In genomic region chr6:99742866-99743265, GRCm38 (mm10) we compare ENCODE assay signal across 19 mouse cellular contexts. TPM values are rescaled to one million over a fixed set of nuclear protein-coding genes. Genes with fewer than 3 reads are reported as not detected.
DNase-seq lines count a peak whose midpoint lies in the region; ATAC-seq and TF ChIP-seq lines count a peak whose summit lies in the region.
"Had no signal": no experiment of that assay in that cellular context is flagged by ENCODE, and none has a peak within 500 bp of the region (broad histone marks: within the 10 kb centered on the region; RNA-seq: fewer than 3 reads in every experiment).

No protein-coding gene starts in this region.

- H3K4me1 ChIP-seq in forebrain, embryonic 15.5 days: 0 out of 2 replicates have a peak, but pooled peaks cover 2% of the 10 kb centered on the region
- H3K4me1 ChIP-seq in forebrain, embryonic 10.5 days: no peaks in the 10 kb centered on the region
- no peaks in the 10 kb centered on the region for H3K4me1 ChIP-seq in midbrain, postnatal 0 days (ENCODE audit: insufficient read depth, low read length)
- H3K4me1 ChIP-seq in midbrain, embryonic 10.5 days: no peaks in the 10 kb centered on the region
- H3K4me1 ChIP-seq: embryonic facial prominence, embryonic 15.5 days; limb, embryonic 10.5 days; liver, embryonic 13.5 days had no signal

- H3K36me3 ChIP-seq in forebrain, embryonic 15.5 days: no peaks in the 10 kb centered on the region
- no peaks in the 10 kb centered on the region for H3K36me3 ChIP-seq in forebrain, embryonic 10.5 days (replicated peaks)
- no peaks in the 10 kb centered on the region for H3K36me3 ChIP-seq in midbrain, postnatal 0 days (ENCODE audit: insufficient read depth, low read length)
- no peaks in the 10 kb centered on the region for H3K36me3 ChIP-seq in midbrain, embryonic 10.5 days
- H3K36me3 ChIP-seq: embryonic facial prominence, embryonic 15.5 days; limb, embryonic 10.5 days; liver, embryonic 13.5 days; neural tube, embryonic 15.5 days had no signal

- H3K4me3 ChIP-seq in forebrain, embryonic 15.5 days: no peak overlapping the region
- no peak overlapping the region for H3K4me3 ChIP-seq in forebrain, embryonic 10.5 days
- H3K4me3 ChIP-seq in midbrain, postnatal 0 days (ENCODE audit: low read depth, low read length): no peak overlapping the region
- H3K4me3 ChIP-seq in midbrain, embryonic 10.5 days: no peak overlapping the region
- H3K4me3 ChIP-seq: embryonic facial prominence, embryonic 15.5 days; limb, embryonic 10.5 days; liver, embryonic 13.5 days; neural tube, embryonic 15.5 days had no signal

- no peak overlapping the region for H3K27ac ChIP-seq in forebrain, embryonic 15.5 days (replicated peaks)
- H3K27ac ChIP-seq in forebrain, embryonic 10.5 days: no peak overlapping the region
- no peak overlapping the region for H3K27ac ChIP-seq in midbrain, postnatal 0 days (ENCODE audit: low read depth, low read length)
- no peak overlapping the region for H3K27ac ChIP-seq in midbrain, embryonic 10.5 days (replicated peaks)
- H3K27ac ChIP-seq: embryonic facial prominence, embryonic 15.5 days; limb, embryonic 10.5 days; liver, embryonic 13.5 days; neural tube, embryonic 15.5 days had no signal

- H3K9me3 ChIP-seq in forebrain, embryonic 15.5 days: no peaks in the 10 kb centered on the region
- H3K9me3 ChIP-seq in forebrain, embryonic 10.5 days: no peaks in the 10 kb centered on the region
- no peaks in the 10 kb centered on the region for H3K9me3 ChIP-seq in midbrain, postnatal 0 days (ENCODE audit: low read length)
- no peaks in the 10 kb centered on the region for H3K9me3 ChIP-seq in midbrain, embryonic 10.5 days (replicated peaks)
- H3K9me3 ChIP-seq: embryonic facial prominence, embryonic 15.5 days; limb, embryonic 10.5 days; liver, embryonic 13.5 days; neural tube, embryonic 15.5 days had no signal

- H3K4me2 ChIP-seq in forebrain, embryonic 15.5 days (replicated peaks): no peak overlapping the region
- H3K4me2 ChIP-seq in midbrain, postnatal 0 days (ENCODE audit: low read depth, low read length, poor library complexity, severe bottlenecking): no peak overlapping the region
- H3K4me2 ChIP-seq: embryonic facial prominence, embryonic 15.5 days; heart, embryonic 11.5 days; liver, embryonic 13.5 days; neural tube, embryonic 15.5 days had no signal

- WGBS in forebrain, embryonic 15.5 days: 65% methylated on average over 3 of the region's 3 CpGs
- WGBS in forebrain, embryonic 10.5 days: 78% methylated on average over 3 of the region's 3 CpGs
- WGBS in midbrain, postnatal 0 days: 71% methylated on average over 3 of the region's 3 CpGs
- 86% methylated on average over 3 of the region's 3 CpGs for WGBS in midbrain, embryonic 10.5 days

- TF ChIP-seq CTCF in midbrain, postnatal 0 days (IDR thresholded peaks at IDR 0.05): no peak

- DNase-seq in forebrain, embryonic 10.5 days (ENCODE audit: extremely low spot score, low spot score): no peak
- peak; percentile 72 for DNase-seq in midbrain, postnatal 0 days (ENCODE audit: low spot score)
- DNase-seq in midbrain, embryonic 10.5 days (ENCODE audit: low spot score): no peak
- DNase-seq in brain, adult 2 months (ENCODE audit: low read depth, low spot score): peak; percentile 59
- peak; percentile 45 for DNase-seq in telencephalon, adult 2 months (ENCODE audit: low read depth, low spot score)
- DNase-seq in spleen, postnatal 4 days (ENCODE audit: low spot score in 2 of 2): no peak
- DNase-seq: cerebellum, adult 11 months; gastrocnemius, postnatal 36 days; liver, embryonic 13.5 days; retina, postnatal 1 day had no signal

- H3K27me3 ChIP-seq in forebrain, embryonic 15.5 days: no peaks in the 10 kb centered on the region
- H3K27me3 ChIP-seq in forebrain, embryonic 10.5 days (ENCODE audit: poor library complexity, severe bottlenecking): no peaks in the 10 kb centered on the region
- H3K27me3 ChIP-seq in midbrain, postnatal 0 days (ENCODE audit: insufficient read depth, low read length): no peaks in the 10 kb centered on the region
- H3K27me3 ChIP-seq in midbrain, embryonic 10.5 days (ENCODE audit: low read depth, poor library complexity, severe bottlenecking): no peaks in the 10 kb centered on the region
- H3K27me3 ChIP-seq: embryonic facial prominence, embryonic 15.5 days; liver, embryonic 13.5 days; neural tube, embryonic 15.5 days had no signal

- 0 out of 2 replicates have a peak, but pooled peaks have one; percentile 61 for ATAC-seq in forebrain, embryonic 15.5 days (replicated peaks)
- peak; percentile 38; the same call in 1 of the 2 replicates for ATAC-seq in midbrain, postnatal 0 days (ENCODE audit: low FRiP score)

- no peak overlapping the region for H3K9ac ChIP-seq in forebrain, embryonic 15.5 days (replicated peaks)
- no peak overlapping the region for H3K9ac ChIP-seq in midbrain, postnatal 0 days (replicated peaks; ENCODE audit: low read length, poor library complexity, severe bottlenecking)
- H3K9ac ChIP-seq: embryonic facial prominence, embryonic 15.5 days; liver, embryonic 13.5 days; neural tube, embryonic 15.5 days had no signal

RNA-seq across cellular contexts. Expression of gene Prok2, which starts 16.7 kb away (rescaled TPM):
- polyA plus RNA-seq in forebrain, embryonic 15.5 days (2015; fragmentation: Nextera tagmentation; extraction: Ambion mirVana): 2.1 and 2.4 TPM in 2 replicates
- polyA plus RNA-seq in forebrain, embryonic 10.5 days (2016; fragmentation: Nextera tagmentation; extraction: Ambion mirVana): 0.73 and 1.2 TPM in 2 replicates
- total RNA-seq in midbrain, postnatal 0 days (2014; rRNA removed): 0.27 TPM in 1 of 2 replicates, not detected in the other
- 0.82 and 1.3 TPM in 2 replicates for polyA plus RNA-seq in midbrain, postnatal 0 days (2015; fragmentation: Nextera tagmentation; extraction: Ambion mirVana)
- polyA plus RNA-seq in midbrain, embryonic 10.5 days (2016; fragmentation: Nextera tagmentation; extraction: Ambion mirVana): not detected in 2 replicates
- total RNA-seq: gastrocnemius, postnatal 36 days; heart, postnatal 25 days; megakaryocyte progenitor cell, adult 5-6 weeks had no signal
- polyA plus RNA-seq: heart, embryonic 11.5 days; intestine, embryonic 14.5 days; limb, embryonic 10.5 days; liver, embryonic 13.5 days; spleen, adult 2 months had no signal

RNA-seq across cellular contexts. Expression of gene Gpr27, which starts 50.4 kb away (rescaled TPM):
- 22.5 and 24.2 TPM in 2 replicates for polyA plus RNA-seq in forebrain, embryonic 15.5 days (2015; fragmentation: Nextera tagmentation; extraction: Ambion mirVana)
- 1.3 and 1.5 TPM in 2 replicates for polyA plus RNA-seq in forebrain, embryonic 10.5 days (2016; fragmentation: Nextera tagmentation; extraction: Ambion mirVana)
- total RNA-seq in midbrain, postnatal 0 days (2014; rRNA removed): 110 and 114 TPM in 2 replicates
- 26.0 and 27.8 TPM in 2 replicates for polyA plus RNA-seq in midbrain, postnatal 0 days (2015; fragmentation: Nextera tagmentation; extraction: Ambion mirVana)
- polyA plus RNA-seq in midbrain, embryonic 10.5 days (2016; fragmentation: Nextera tagmentation; extraction: Ambion mirVana): 1.1 and 1.3 TPM in 2 replicates

Comparison
In these comparisons a context has a peak if more than half of its experiments do, and no peak if none do; other contexts are left out.
1. DNase-seq: peak in midbrain, postnatal 0 days (single experiment), brain, adult 2 months (single experiment) and telencephalon, adult 2 months (single experiment); none in forebrain, embryonic 10.5 days (single experiment), midbrain, embryonic 10.5 days (single experiment) and spleen, postnatal 4 days (0 of 2).